Mouse (Mus musculus) testis, postnatal 14 days (tissue): Measurements from ENCODE around the gene Spib.

Source experiments
- DNase-seq: peaks from one replicate; pipeline ENCODE4 v3.0.0; 2021; ENCODE audit warnings: low spot score

The Spib gene

GRCm38 (mm10) chr7:44526414-44527154 lies 5.3 kb downstream of the Spib start:
- no peak for DNase-seq

GRCm38 (mm10) chr7:44525126-44525832 lies 6.6 kb downstream of the Spib start:
- peak; percentile 84 for DNase-seq

DNA sequence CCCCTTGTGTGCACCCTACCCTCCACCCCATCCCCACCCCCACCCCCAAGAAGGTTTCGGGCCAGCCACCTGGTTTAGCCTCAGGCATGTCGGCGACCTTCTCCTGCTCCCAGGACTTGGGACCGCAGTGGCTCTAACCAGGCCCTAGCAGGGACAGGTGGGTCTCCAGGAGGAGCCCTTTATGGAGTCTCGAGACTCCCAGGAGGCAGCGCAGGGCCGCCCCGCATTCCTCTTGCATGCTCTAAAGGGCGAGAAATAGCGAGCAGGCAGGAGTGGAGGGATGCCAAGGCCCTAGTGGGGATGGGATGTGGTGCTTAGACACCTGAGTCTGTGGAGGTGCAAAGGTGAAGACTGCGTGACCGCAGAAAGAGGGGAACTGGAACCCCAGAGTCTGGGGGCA lies 7.4 kb downstream of the Spib start, which contains the start of gene Mybpc2:
Gene Mybpc2, minus strand, starts transcription at position 155 of the 400 bp plus-strand sequence.
- no peak for DNase-seq

DNA sequence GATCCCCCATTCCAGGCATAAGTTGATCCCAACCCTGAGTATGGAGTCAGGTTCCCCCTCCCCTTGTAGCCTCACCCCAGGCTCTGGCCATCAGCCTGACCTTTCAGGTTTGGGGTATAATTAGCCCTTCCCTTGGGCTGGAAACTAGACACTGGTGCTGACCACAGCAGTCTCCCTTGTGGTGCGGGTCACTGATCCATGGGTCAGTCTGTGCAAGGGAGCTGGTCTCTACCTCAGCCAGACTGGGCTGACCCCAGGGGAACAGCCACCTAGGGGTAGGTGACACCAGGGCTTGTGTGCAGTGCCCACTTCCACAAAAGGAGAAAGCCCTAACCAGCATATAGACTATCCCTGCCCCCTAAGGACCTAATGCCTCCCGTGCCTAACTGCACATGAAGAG lies 8.8 kb downstream of the Spib start:
- no peak for DNase-seq

DNA sequence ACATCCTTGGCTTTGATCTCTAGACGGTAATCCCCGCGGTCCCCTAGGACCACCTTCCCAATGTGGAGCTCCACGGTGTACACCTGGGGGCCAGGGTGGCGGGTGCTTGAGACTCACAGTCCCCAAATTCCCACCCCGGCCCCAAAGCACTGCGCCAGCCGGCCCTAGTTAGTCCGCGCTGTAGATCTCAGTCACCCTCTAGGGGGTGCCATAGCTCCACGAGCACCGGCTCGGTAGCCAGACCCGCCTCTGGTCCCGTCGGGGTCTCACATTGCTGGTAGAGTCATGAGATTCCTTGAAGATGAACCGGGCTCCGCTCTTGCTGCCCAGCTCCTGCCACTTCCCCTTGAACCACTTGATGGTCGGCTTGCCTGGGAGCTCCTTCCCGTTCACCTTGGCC lies 10.2 kb downstream of the Spib start:
- DNase-seq = no peak

DNA sequence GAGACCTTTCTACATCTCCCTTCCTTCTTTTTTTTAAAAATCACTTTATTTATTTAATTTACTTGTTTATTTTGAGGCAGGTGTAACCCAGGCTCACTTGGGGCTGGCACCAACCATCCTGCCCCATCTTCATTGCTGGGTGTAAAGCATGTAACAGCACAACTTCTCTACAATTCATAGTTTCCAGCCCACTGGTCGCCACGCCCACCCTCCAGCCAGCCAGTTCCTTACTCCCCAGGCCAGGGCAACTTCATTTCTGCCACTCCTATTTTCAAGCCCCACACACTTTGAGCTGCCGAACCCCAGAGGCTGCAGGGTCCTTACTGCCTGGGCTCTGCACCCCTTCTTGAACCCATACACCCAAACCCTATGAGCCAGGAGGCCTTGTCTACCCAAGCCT lies 10.9 kb downstream of the Spib start:
- DNase-seq = no peak

DNA sequence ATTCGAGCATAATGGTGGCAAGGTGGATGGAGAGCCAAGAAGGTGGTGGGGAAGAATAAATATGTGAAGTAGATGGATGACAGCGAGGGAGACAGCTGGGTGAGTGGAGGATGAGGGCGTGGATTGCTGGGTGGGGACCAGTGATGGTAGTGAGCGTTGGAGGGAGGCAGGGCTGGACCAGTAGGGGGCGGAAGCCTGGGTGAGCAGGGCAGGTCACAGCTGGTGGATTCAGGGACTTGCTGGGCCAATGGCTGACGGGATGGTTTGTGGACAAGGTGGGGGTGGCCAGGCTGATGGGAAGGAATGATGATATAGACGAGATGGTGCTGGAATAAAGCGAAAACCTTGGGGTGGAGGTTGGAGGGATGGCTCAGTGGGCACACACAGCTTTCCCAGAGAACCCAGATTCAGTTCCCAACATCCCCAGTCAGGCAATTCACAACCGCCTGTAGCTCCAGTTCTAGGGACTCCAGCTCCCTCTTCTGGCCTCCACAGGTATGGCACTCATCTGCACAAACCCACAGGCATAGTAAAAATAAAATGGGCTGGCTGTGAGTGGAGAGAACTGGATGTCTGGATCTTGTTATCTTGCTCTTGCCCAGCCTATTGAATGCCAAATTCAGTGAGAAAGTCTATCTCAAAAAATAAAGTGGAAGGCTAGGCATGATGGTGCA lies 12.5 kb downstream of the Spib start:
- DNase-seq = no peak

DNA sequence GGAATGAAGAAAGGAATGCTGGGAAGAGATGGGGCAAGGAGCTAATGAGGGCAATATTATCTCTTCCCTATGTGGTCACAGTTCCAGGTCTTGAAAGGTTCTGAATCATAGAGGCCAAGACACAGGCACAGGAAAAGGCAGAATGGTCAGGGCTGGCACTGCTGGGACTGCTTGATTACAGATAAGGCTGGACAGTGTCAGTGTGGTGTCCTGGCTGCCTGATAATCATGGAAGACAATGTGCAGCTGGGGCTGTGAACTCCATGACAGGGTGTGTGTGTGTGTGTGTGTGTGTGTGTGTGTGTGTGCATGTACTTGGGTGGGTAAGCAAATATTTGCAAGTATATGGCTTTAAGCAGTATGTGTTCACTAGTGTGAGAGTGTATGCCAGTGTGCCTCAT lies 24.4 kb downstream of the Spib start:
- no peak for DNase-seq

DNA sequence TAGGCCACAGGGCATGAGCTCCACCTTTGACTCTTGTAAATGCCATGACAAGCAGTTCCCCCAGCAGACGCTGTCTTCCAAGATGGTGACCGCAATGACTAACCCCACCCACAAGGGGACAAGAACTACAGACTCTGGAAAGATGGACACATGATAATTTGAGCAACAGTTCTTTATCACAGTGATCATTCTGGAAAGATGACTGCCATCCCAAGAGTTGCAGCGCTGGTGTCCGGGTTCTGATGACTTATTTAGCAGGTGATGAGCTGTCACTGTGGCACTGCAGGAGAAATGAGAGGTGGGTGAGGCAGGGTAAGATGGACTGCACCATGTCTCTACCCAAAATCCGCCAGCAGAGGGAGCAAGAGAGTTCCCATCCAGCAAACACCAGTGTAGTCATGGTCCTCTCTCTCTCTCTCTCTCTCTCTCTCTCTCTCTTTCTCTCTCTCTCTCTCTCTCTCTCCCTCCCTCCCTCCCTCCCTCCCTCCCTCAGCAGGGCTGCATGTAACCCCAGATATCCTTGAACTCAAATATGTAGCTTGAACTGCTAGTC lies 30.2 kb downstream of the Spib start:
- DNase-seq = peak; percentile 20

DNA sequence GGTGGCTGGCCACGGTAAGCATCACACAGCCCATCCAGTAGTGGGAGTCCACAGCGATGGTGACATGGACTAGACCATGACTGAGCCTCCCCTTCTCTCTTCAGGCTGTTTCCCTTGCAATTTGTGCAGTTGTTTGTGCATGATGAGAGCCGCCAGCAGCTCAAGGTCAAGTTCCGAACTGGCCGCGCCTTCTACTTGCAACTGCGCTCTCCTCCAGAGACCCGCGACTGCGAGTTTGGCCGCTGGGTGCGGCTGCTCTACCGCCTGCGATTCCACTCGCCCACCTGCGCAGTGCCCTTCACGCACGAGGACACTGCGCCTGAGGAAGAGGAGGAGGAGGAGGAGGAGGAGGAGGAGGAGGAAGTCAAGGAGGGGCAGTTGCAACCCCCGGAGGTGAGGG lies 31.8 kb downstream of the Spib start:
- DNase-seq = peak; percentile 13

DNA sequence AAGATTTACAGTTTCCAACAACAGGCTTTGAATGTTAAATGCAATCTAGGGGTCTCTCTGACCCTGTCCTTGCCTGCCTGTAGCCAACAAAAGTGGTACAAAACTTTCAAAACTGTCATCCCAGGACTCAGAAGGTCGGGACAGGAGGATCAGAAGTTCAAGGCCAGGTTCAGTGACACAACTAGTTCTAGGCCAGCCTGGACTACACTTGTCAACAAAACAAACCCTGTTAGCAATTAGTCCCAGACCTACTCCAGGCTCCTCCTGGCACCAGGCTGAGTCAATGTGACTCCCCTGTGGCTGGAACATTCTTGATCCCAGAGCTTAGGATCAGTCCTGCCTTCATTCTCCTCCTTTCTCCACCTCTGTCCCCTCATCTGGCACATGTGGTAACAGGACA lies 32.9 kb downstream of the Spib start:
- DNase-seq = no peak

DNA sequence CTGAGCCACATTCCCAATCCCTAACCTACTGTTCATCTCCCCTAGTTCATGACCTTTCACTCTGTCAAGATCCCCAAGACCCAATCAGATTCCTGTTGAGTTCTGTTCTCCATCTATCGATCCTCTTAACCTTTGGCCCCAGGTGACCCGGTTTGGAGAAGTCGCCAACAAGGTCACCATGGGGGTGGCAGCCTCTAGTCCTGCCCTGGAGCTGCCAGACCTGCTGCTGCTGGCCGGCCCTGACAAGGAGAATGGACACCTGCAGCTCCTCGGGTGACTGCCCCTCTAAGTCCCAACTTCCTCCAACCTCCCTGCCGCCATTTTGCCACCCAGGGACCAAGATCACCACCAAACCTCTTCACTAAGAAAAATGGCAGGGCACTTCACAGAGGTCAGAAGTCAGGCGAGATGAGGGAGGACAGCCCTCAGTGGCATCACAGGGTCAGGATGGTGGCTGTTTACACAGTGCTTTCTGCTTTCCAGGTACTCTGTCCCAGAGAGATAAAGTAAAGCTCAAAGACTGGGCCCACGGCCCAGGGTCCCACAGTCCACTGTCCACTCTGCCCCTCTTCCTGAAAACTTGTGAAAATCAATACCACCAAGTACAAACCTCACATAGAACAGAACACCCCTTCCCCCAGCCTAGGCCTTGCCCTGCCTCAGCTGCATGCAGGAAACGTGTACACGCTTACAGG lies 34.4 kb downstream of the Spib start:
- DNase-seq = peak; percentile 19

DNA sequence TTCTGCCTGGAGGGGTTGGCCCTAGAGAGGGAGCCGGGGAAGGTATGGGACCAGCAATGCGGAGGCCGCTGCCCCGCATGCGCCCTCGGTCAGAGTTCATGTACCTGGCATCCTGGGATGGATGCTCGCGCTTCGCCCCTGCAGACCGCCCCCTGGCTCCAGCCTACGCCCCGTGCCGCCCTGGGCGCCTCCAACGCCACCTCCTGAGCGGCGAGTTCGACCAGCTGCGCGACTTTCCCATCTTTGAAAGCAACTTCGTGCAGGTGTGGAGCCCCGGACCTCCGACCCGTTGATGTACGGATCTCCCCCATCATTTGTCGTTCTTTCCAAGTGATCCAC lies 35.1 kb downstream of the Spib start:
- no peak for DNase-seq

- DNase-seq = peak; percentile 98
Observed at GRCm38 (mm10) chr7:44495992-44496770, 35.7 kb downstream of the Spib start, which contains the start of the genes Emc10 and Fam71e1. TSS of gene Emc10 (minus strand) at chr7:44496529. TSS of gene Fam71e1 (plus strand) at chr7:44496581.

GRCm38 (mm10) chr7:44495086-44495485 lies 36.8 kb downstream of the Spib start:
- no peak for DNase-seq

DNA sequence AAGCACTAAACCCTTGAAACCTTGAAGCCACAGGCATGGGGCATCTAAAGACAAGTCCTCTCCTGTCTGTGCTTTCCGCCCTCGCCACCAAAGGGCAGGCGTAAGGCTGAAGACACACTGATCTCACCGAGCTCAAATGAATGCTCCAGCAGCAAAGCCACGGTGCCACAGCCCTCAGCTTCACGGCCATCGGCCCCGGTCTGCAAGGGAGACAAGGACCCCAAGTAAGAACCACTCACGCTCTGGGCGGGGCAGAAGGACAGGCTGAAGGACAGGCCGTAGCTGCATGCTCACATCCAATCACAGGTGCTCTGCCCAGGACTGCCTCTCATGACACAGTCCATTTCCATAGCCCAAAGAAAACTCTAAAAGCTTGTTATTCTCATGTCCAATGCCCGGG lies 37.2 kb downstream of the Spib start:
- no peak for DNase-seq

DNA sequence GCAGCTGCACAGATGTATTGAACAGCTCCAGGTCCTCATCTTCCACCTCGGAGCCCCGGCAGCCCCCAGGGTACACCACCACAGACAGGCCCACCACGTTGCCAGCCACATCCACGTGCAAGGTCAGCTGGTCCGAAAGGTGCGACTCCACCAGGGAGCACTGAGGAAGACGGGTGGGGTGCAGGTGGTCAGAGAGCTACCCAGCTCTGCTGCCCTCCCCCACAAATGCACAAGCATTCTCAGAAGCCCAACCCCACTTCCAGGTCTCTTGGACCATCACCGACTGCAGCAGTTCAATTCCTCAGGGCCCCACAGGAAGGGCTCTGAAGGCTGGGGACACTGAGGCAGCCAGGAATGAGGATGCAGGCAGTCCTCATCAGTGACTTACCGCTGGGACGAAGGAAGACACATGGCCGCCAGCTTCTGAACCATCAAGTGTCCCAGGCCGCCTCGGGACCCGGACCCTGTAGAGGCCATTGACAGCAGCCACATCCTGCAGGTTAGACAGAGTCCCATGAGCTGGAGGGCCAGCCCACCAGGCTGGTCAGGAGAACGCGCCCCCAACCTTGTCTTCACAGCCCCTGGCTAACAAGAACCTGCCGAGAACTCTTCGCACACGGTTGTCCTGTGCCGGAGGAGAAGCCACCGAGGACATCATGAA lies 39.6 kb downstream of the Spib start:
- DNase-seq = no peak

DNA sequence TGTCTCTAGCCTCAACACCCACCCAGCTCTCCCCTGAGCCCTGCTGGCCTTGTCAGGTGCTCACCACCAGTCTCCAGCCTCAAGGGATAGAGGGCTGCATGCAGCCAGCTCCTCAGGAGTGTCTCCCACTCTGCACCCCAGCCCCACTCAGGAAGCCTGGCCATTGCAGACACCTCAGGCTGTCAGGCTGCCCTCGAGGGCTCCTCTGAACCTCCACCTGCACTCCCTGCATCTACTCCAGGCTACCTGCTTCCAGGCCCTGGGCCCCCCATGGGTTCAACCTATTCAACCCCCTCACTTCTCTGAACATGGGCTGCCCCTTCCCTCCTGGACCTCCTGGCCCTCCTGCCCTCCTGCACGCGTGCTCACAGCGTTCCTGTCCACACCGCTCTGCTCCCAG lies 40.5 kb downstream of the Spib start:
- no peak for DNase-seq

GRCm38 (mm10) chr7:44490281-44490680 lies 41.6 kb downstream of the Spib start:
- no peak for DNase-seq

DNA sequence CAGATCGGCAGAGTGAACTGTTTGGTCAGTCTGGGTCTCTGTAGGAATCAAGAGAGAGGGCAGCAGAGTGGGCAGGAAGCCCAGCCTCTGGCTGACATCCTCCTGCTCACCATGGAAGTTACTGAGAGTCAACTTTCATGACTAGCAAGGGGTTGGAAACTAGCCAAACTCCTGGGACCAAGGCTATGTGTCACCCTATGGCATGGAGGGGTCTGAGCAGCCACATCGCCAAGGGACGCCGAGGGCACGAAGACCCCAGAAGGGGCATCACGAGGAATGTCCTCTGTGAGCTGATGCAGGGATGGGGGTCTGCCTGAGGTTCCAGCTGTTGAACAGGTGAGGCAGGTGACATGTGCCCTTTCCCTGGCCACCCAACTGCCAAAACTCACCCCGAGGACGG lies 43.3 kb downstream of the Spib start:
- DNase-seq = no peak

DNA sequence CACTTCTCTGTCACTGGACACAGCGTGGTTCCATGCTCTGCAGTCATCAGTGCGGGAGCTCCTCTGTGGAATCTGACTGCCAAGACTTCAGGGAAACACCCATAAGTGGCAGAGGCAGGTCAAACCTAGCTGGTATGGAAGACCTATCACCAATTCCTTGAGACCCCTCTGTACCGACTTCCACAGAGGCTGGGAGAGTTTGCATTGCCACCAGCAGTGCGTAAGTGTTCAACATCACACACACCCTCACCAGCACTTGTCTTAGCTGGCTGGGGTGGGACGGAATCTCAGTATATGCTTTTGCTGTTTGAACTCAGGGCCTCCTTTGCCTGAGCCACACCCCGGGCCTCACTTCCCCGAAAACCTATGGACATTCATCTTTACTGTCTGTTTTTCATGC lies 43.9 kb downstream of the Spib start:
- no peak for DNase-seq
